ENCODE assay signal across 15 mouse cellular contexts in the genomic region with DNA sequence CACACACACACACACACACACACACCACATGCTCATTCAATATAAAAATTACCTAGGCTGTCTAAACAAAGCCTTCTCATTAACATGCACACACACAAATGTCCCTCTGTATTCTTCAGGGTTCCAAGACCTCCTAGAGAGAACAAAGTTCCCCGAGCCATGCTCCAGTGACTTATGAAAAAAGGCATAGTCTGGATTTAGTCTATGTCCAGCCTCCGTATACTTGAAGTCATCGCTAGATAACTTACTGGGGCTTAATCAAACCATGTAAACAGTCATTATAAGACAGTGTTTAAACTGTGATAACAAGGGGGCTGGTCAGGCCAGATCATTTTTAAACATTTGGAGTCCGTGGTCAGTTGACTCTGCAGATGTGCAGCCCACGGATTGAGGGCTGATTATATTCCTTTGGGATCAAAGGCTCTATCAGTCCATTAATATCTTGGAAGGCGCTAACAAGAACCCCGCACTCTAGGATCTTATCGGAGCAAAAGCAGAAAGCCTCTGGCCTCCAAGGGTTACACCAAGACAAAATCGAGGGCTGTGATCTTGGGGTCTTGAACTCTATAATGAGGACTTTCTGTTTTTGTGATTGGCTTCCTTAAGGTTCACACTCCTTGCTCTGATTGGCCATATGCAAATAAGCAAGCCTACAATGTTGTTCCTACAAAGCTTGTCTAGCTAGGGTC. TPM values are rescaled to one million over a fixed set of nuclear protein-coding genes. Genes with fewer than 3 reads are reported as not detected.
"Had no signal": no experiment of that assay in that cellular context is flagged by ENCODE, and none has a peak within 500 bp of the region (broad histone marks: within the 10 kb centered on the region; RNA-seq: fewer than 3 reads in every experiment).

No protein-coding gene starts in this region.

- H3K27me3 ChIP-seq: limb, embryonic 12.5 days; limb, embryonic 15.5 days; midbrain, embryonic 13.5 days had no signal

- ATAC-seq: hindbrain, postnatal 0 days; inflammation-experienced regulatory T-cells, adult 6 months; intestine, embryonic 16.5 days; liver, postnatal 0 days; midbrain, embryonic 13.5 days; midbrain, embryonic 16.5 days had no signal

- H3K4me2 ChIP-seq: limb, embryonic 12.5 days; limb, embryonic 15.5 days; liver, embryonic 11.5 days; midbrain, embryonic 13.5 days had no signal

- H3K4me1 ChIP-seq: limb, embryonic 12.5 days; limb, embryonic 15.5 days; midbrain, embryonic 13.5 days had no signal

- H3K9me3 ChIP-seq: limb, embryonic 12.5 days; limb, embryonic 15.5 days; midbrain, embryonic 13.5 days had no signal

- DNase-seq: left cerebral cortex, postnatal 4 days; liver, postnatal 0 days; thymus, adult 2 months; thymus, postnatal 14 days; thymus, postnatal 4 days had no signal

- H3K36me3 ChIP-seq: limb, embryonic 12.5 days; limb, embryonic 15.5 days; midbrain, embryonic 13.5 days had no signal

- H3K27ac ChIP-seq: hindbrain, postnatal 0 days; limb, embryonic 12.5 days; limb, embryonic 15.5 days; liver, embryonic 14.5 days; macrophage; midbrain, embryonic 13.5 days had no signal

- H3K4me3 ChIP-seq: limb, embryonic 12.5 days; limb, embryonic 15.5 days; midbrain, embryonic 13.5 days had no signal

- H3K9ac ChIP-seq: limb, embryonic 12.5 days; limb, embryonic 15.5 days; liver, embryonic 14.5 days; liver, postnatal 0 days; midbrain, embryonic 13.5 days had no signal

RNA-seq across cellular contexts. Expression of a gene that starts 16.4 kb away (rescaled TPM):
- polyA plus RNA-seq: inflammation-experienced regulatory T-cells, adult 6 months had no signal
